Mouse (Mus musculus): Measurements from ENCODE around the gene Cabp7.

GRCm38 (mm10) chr11:4762511-4762910 lies 15.9 kb upstream of the Cabp7 start:
- TF ChIP-seq TAL1 (conservative IDR thresholded peaks at IDR 0.05; ENCODE audit: low read depth, low read length) = no peak
- TF ChIP-seq CTCF (IDR thresholded peaks at IDR 0.05; ENCODE audit: low read depth, low read length) = no peak
- TF ChIP-seq POLR2AphosphoS5 (IDR thresholded peaks at IDR 0.05; ENCODE audit: insufficient replicate concordance, low read depth, low read length) = no peak
- no peak for TF ChIP-seq GATA1 (IDR thresholded peaks at IDR 0.05; ENCODE audit: borderline replicate concordance, low read length)

Data from G1E (cell line).